Mouse (Mus musculus): ENCODE results near the gene Lrp11. TPM values are rescaled to one million over a fixed set of nuclear protein-coding genes. Genes with fewer than 3 reads are reported as not detected.

Gene Lrp11
- polyA plus RNA-seq, 1 experiment from 2014 or later = 6.9 TPM

DNA sequence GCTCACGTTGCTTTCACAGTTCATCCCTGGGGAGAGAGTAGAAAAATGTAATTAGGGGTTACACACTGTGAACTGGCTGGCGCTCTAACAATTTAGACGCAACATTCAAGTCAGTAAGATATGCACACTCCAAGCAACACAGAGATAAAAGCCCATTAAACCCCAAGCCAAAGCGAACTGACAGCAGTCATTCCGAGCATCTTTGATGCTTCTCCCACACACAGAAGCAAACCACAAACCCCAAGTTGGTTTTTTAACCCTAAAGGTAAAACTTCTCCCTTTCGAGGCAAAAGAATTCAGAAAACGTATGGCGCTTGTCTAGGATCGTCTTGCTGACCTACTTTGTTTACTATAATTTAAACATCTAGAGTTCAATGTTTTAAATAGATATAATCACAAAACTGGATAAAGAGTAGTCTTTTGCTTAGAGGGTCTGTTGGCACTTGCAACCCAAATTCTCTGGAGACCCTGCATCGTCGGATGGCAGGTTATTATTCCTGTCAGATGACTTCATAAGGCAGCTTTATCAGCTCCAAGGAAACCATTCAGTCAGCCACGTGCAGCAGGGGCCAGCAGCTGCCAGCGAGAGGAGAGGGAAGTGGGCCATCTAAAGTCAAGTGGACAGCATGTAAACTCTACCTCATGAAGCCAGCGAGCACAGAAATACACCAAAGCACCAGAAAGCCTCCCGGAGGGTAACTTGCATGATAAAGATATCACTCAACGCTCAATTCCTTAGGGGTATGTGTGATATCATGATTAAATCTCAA lies 41.5 kb downstream of the Lrp11 start:
- H3K27me3 ChIP-seq (ENCODE audit: poor library complexity, severe bottlenecking) = no peaks in the 10 kb centered on the region
- H3K9me3 ChIP-seq = no peaks in the 10 kb centered on the region
- WGBS = 93% methylated on average over 16 of the region's 16 CpGs
- no peaks in the 10 kb centered on the region for H3K4me1 ChIP-seq
- H3K36me3 ChIP-seq (replicated peaks) = peaks cover 52% of the 10 kb centered on the region
- no peak for DNase-seq (ENCODE audit: extremely low spot score, low spot score)
- no peak overlapping the region for H3K4me3 ChIP-seq
- no peak overlapping the region for H3K27ac ChIP-seq

DNA sequence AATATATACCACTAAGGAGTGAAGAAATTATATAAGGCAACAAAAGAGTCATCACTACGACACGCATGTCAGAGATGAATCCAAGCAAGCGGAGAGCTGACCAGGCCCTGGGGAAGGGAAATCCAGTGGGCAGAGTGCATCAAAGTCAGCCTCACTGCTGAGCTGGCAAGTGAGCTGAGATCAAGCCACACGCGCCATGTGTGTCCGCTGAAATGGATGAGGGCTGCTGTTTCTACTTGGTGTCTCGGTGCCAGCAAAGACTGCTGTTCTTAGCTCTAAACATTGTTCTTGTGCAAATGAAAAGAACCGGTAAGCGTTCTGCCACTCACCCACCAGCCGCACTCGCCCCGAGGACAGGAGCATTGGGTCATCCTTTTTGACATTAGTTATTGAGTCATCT lies 50.8 kb downstream of the Lrp11 start:
- no peaks in the 10 kb centered on the region for H3K4me1 ChIP-seq
- no peak overlapping the region for H3K4me3 ChIP-seq
- H3K27me3 ChIP-seq (ENCODE audit: poor library complexity, severe bottlenecking) = no peaks in the 10 kb centered on the region
- no peak overlapping the region for H3K27ac ChIP-seq
- H3K36me3 ChIP-seq (replicated peaks) = peaks cover 83% of the 10 kb centered on the region
- DNase-seq (ENCODE audit: extremely low spot score, low spot score) = no peak
- WGBS = 95% methylated on average over 12 of the region's 12 CpGs
- H3K9me3 ChIP-seq = no peaks in the 10 kb centered on the region

DNA sequence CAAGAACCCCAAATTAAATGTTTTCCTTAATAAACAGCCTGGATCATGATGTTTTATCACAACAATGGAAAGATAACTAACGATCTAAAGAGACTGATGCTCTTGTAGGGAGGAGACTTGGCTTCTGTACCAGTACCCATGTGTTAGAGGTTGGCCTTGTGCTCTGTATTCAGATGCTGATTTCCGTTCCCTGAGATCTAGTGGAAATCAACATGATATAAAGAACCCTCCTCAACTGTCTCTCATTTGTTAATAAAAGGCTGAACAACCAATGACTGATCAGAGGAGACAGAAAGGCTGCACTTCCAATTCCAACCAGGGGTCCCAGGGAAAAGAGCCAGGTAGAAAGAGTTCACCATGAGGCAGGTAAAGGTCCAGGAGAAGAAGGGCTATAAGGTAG lies 56.3 kb downstream of the Lrp11 start:
- no peaks in the 10 kb centered on the region for H3K27me3 ChIP-seq (ENCODE audit: poor library complexity, severe bottlenecking)
- H3K4me1 ChIP-seq = no peaks in the 10 kb centered on the region
- H3K9me3 ChIP-seq = no peaks in the 10 kb centered on the region
- H3K27ac ChIP-seq = no peak overlapping the region
- WGBS = 92% methylated on average over 2 of the region's 2 CpGs
- peaks cover 72% of the 10 kb centered on the region for H3K36me3 ChIP-seq (replicated peaks)
- H3K4me3 ChIP-seq = no peak overlapping the region
- DNase-seq (ENCODE audit: extremely low spot score, low spot score) = no peak

DNA sequence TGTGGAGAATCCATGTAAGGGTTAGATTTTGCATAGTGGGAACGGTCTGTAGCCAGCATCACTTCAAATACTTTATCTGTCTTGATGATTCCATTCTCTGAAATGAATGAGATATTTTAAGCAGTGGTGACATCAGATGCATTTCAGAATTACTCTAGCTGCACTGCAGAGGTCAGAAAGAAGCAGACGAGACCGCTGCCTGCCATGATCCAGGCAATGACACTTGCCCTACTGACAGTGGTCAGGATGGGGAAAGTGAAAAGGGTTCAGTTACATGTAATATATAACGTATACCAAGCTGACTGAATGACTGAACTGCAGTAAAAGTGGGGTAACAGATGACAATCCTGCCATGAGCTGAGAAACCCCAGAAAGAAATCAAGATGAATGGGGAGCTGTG lies 59.5 kb downstream of the Lrp11 start:
- peaks cover 46% of the 10 kb centered on the region for H3K36me3 ChIP-seq (replicated peaks)
- H3K9me3 ChIP-seq = no peaks in the 10 kb centered on the region
- H3K27me3 ChIP-seq (ENCODE audit: poor library complexity, severe bottlenecking) = no peaks in the 10 kb centered on the region
- H3K27ac ChIP-seq = no peak overlapping the region
- 90% methylated on average over 4 of the region's 4 CpGs for WGBS
- DNase-seq (ENCODE audit: extremely low spot score, low spot score) = no peak
- H3K4me3 ChIP-seq = no peak overlapping the region
- no peaks in the 10 kb centered on the region for H3K4me1 ChIP-seq

DNA sequence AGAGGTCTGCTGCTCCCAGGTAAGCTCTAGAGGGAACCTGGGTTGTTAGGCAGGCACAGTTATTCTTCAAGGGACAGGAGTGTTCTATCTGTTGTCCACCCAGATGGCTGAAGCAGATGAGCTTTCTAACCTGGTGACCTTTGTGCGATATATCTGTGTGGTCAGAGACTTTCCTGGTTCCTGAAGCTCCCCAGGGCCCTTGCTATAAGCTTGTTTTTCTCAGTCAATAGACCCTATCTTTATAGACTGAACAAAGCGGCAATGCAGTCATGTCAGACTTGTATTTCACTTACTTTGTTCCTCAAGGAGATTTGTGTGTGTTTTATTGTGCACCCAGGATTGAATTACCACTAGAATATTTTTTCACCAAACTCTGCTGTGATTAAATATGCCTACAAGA lies 61.5 kb downstream of the Lrp11 start:
- no peaks in the 10 kb centered on the region for H3K4me1 ChIP-seq
- no peaks in the 10 kb centered on the region for H3K27me3 ChIP-seq (ENCODE audit: poor library complexity, severe bottlenecking)
- H3K36me3 ChIP-seq (replicated peaks) = peaks cover 27% of the 10 kb centered on the region
- no peak for DNase-seq (ENCODE audit: extremely low spot score, low spot score)
- H3K9me3 ChIP-seq = no peaks in the 10 kb centered on the region
- 97% methylated on average over 2 of the region's 2 CpGs for WGBS
- H3K4me3 ChIP-seq = no peak overlapping the region
- H3K27ac ChIP-seq = no peak overlapping the region

DNA sequence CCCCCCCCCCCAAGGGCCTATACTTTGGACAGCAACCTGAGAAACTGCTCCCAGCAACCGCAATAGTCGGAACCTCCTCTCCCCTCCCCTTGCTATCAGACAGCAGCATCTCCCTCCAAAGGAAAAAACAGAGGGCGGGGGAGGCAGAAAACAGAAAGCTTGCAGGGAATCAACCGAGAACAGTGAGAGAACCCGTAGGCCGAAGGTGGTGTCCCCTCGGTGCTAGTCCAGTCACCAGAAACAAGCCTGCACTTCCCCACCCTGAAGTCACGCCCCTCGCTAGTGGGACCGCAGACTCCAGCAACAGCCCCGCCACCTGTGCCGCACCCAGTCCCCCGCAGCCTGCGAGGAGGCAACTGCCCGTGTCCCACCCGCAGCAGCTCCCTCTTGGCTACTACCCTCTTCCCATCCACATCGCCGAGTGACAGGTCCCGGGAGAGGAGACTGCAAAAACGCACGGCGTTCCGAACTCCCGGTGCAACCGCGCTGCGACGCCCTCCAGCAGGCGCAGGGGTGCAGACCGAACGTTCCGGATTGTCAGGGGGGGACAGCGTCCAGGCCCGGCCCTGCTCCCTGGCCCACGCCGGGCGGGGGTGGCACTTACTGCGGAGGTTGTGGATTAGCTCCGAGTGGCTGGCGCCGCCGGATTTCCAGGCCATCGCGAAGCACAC lies 73.0 kb downstream of the Lrp11 start:
- under 1% methylated on average over 44 of the region's 44 CpGs for WGBS
- no peaks in the 10 kb centered on the region for H3K9me3 ChIP-seq
- peaks cover 14% of the 10 kb centered on the region; the same call in 1 of the 2 replicates for H3K36me3 ChIP-seq (replicated peaks)
- peak; percentile 84 for DNase-seq (ENCODE audit: extremely low spot score, low spot score)
- peak overlapping the region; percentile 67 for H3K4me3 ChIP-seq
- H3K4me1 ChIP-seq = peaks cover 14% of the 10 kb centered on the region
- no peaks in the 10 kb centered on the region for H3K27me3 ChIP-seq (ENCODE audit: poor library complexity, severe bottlenecking)
- peak overlapping the region; percentile 95 for H3K27ac ChIP-seq

DNA sequence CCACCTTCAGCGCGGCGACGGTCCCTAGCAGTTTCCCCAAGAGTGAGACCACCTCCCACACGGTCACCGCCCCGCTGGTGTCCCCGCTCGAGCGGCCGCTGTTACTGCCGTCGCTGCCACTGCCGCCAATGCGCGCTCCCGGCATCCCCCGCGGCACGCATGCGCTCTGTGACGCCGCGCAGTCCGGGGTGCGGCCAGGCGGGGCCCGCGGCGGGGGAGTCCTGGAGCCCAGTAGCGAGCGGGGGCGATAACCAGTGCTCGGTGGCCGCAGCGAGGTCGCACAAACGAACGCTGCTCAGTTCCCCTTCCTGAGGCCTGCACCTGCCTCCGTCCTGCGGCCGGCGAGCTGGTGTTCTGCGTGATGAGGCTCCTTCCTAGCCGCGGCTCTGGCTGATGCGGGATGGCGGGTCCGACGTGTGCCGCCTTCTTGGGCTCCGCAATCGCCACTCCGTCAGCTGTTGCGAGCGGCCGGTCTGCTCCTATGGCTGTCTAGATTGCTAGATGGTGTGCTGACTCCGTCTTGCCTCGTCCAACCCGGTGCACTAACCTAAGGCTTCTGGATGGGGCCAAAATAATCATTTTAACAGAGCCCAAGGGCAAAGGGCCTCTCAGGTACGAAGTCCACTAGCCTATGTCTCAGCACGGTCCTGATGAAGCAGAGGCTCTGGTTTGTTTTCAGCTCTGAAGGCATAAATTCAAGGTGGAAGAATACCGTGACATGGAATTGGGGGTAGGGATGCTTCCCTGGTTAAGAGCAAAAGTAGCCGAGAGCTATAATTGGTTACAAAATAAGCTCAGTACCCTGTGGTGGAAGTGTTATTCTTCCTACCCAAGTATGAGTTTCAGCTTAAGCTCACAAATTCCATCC lies 73.8 kb downstream of the Lrp11 start:
- peak overlapping the region; percentile 67 for H3K4me3 ChIP-seq
- H3K4me1 ChIP-seq = peaks cover 20% of the 10 kb centered on the region
- WGBS = under 1% methylated on average over 64 of the region's 64 CpGs
- no peaks in the 10 kb centered on the region for H3K27me3 ChIP-seq (ENCODE audit: poor library complexity, severe bottlenecking)
- H3K9me3 ChIP-seq = no peaks in the 10 kb centered on the region
- H3K36me3 ChIP-seq (replicated peaks) = peaks cover 12% of the 10 kb centered on the region; the same call in 1 of the 2 replicates
- peak overlapping the region; percentile 95 for H3K27ac ChIP-seq
- DNase-seq (ENCODE audit: extremely low spot score, low spot score) = no peak

DNA sequence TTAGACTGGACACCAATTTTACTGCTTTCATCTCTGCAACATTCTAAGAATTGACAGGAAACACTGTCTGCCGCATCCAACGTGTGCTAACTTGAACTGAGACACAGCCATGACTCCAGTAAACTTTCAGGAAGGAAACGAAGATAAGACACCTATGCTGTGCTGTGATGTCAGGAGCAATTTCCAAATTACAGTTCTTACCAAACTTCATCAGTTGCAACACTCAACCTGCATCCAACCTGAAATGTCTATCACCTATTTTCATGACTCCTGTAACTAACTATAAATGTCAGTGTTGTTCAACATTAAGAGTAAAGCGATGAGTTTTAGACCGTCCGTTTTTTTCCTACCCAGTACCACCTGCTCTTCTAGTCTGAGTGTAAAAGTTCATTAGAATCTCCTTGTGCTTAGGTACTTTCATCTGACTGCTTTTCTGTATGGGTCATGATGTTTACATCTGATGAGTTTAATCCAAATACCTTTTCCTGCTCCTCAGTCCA lies 74.5 kb downstream of the Lrp11 start:
- Histone ChIP-seq H3K4me3 (peak overlapping the region; percentile 67), H3K4me1 (peaks cover 22% of the 10 kb centered on the region), H3K27ac (peak overlapping the region; percentile 95), H3K9me3 (no peaks in the 10 kb centered on the region), H3K36me3 (replicated peaks) (peaks cover 7% of the 10 kb centered on the region; the same call in 1 of the 2 replicates), H3K27me3 (ENCODE audit: poor library complexity, severe bottlenecking) (no peaks in the 10 kb centered on the region)
- no peak for DNase-seq (ENCODE audit: extremely low spot score, low spot score)
- 76% methylated on average over 6 of the region's 6 CpGs for WGBS

DNA sequence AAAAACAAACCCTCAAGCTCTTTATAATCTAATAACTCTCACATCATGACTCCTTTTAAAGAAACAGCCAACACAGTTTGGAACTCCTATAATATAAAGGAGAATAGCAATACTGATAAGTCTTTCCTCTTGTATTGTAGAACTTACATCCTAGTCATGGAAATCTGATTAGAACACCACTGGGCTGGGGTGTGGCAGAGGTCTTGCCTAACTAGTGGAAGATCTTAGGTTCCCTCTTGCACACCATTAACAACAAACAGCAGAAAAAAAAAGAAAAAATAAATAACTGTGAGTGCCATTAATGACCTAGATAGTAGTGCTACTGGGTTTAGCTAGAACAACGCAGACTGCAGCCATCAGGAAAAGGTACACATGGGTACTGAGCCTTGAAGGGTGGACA lies 75.3 kb downstream of the Lrp11 start:
- Histone ChIP-seq H3K36me3 (replicated peaks) (peaks cover 7% of the 10 kb centered on the region), H3K27ac (no peak overlapping the region), H3K27me3 (ENCODE audit: poor library complexity, severe bottlenecking) (no peaks in the 10 kb centered on the region), H3K9me3 (no peaks in the 10 kb centered on the region), H3K4me1 (peaks cover 22% of the 10 kb centered on the region), H3K4me3 (no peak overlapping the region)
- DNase-seq (ENCODE audit: extremely low spot score, low spot score) = no peak
- whole genome bisulfite sequencing = 88% methylated on average over 1 of the region's 1 CpGs

DNA sequence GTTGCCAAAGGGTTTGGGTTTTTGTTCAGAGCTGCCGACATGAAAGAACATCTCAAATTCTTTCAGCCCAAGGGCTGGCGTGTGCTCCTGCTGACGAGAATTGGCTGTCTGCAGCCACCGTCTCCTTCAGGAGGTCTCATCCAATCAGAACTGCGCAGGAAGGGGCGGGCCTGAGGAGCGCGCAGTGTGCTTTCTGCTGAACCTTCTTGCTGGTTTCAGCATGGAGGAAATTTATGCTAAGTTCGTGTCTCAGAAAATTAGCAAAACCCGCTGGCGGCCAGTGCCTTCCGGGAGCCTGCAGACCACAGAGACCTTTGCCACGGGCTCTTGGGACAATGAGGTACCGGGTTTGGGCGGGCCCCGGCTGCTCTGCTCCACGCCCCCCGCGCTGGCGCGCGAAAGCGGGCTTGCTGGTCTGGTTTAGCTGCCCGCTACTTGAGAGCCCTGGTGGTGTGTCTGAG lies 77.8 kb downstream of the Lrp11 start, which contains the start of gene Nup43:
TSS of gene Nup43 (plus strand) at position 162 of the 461 bp plus-strand sequence.
- no peaks in the 10 kb centered on the region for H3K9me3 ChIP-seq
- under 1% methylated on average over 24 of the region's 24 CpGs for WGBS
- peaks cover 17% of the 10 kb centered on the region for H3K4me1 ChIP-seq
- H3K4me3 ChIP-seq = peak within 1 kb of the TSS; percentile 89
- DNase-seq (ENCODE audit: extremely low spot score, low spot score) = peak; percentile 88
- H3K27me3 ChIP-seq (ENCODE audit: poor library complexity, severe bottlenecking) = no peaks in the 10 kb centered on the region
- H3K36me3 ChIP-seq (replicated peaks) = peaks cover 32% of the 10 kb centered on the region
- peak within 1 kb of the TSS; percentile 88 for H3K27ac ChIP-seq

DNA sequence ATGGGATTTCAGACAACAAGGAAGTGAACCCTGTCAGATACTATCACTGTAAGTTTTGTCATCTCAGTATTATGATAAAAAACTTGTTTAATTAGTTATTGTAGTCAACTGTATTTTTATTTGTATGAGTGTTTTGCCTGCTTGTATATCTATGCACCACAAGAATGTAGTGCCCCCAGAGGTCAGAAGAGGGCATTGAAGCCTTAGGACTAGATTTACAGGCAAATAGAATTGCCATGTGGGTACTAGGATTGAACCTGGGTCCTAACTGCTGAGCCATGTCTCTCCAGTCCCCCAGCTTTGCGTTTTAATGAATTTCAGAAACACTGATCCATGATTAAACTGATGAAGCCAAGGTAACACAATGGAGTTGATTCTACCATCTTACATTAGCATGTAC lies 84.1 kb downstream of the Lrp11 start:
- Histone ChIP-seq H3K4me1 (no peaks in the 10 kb centered on the region), H3K27me3 (ENCODE audit: poor library complexity, severe bottlenecking) (no peaks in the 10 kb centered on the region), H3K36me3 (replicated peaks) (peaks cover 89% of the 10 kb centered on the region), H3K27ac (no peak overlapping the region), H3K4me3 (no peak overlapping the region), H3K9me3 (no peaks in the 10 kb centered on the region)
- no peak for DNase-seq (ENCODE audit: extremely low spot score, low spot score)
- 67% methylated on average over 1 of the region's 1 CpGs for WGBS
